Mouse (Mus musculus) kidney, postnatal 14 days (tissue): ENCODE results near the gene Atp5g2.
"Not testable (repeated sequence)": the region's sequence is repeated elsewhere in the genome, so short reads cannot be mapped to it uniquely, and the experiment has no call there.

Source experiments
- DNase-seq: peaks from one replicate; pipeline ENCODE4 v3.0.0; 2022; ENCODE audit warnings: mixed read lengths

The Atp5g2 gene

GRCm38 (mm10) chr15:102665494-102665893, 6.7 kb downstream of the Atp5g2 start:
- DNase-seq = peak; percentile 56

GRCm38 (mm10) chr15:102663825-102664224, 8.3 kb downstream of the Atp5g2 start:
- DNase-seq = no peak

GRCm38 (mm10) chr15:102662601-102663000, 9.6 kb downstream of the Atp5g2 start:
- not testable (repeated sequence) for DNase-seq

GRCm38 (mm10) chr15:102657926-102658381, 14.2 kb downstream of the Atp5g2 start:
- DNase-seq = no peak

- DNase-seq = peak; percentile 8
Observed at GRCm38 (mm10) chr15:102656658-102657057, 15.5 kb downstream of the Atp5g2 start.

GRCm38 (mm10) chr15:102651928-102652660, 20.1 kb downstream of the Atp5g2 start:
- not testable (repeated sequence) for DNase-seq

- DNase-seq = no peak
Observed at GRCm38 (mm10) chr15:102651107-102651506, 21.0 kb downstream of the Atp5g2 start.

- DNase-seq = no peak
Observed at GRCm38 (mm10) chr15:102635817-102636216, 36.3 kb downstream of the Atp5g2 start.

GRCm38 (mm10) chr15:102634684-102635083, 37.5 kb downstream of the Atp5g2 start:
- DNase-seq = no peak

- no peak for DNase-seq
Observed at GRCm38 (mm10) chr15:102625687-102626055, 46.5 kb downstream of the Atp5g2 start.

- peak; percentile 100 for DNase-seq
Observed at GRCm38 (mm10) chr15:102624970-102625686, 47.0 kb downstream of the Atp5g2 start, which contains the start of the genes Gm28047 and Atf7. Gene Gm28047 (minus strand): TSS chr15:102625067. Gene Atf7 (minus strand): TSS chr15:102625464.

GRCm38 (mm10) chr15:102624291-102624969, 47.7 kb downstream of the Atp5g2 start:
- peak; percentile 13 for DNase-seq

GRCm38 (mm10) chr15:102623121-102623520, 49.0 kb downstream of the Atp5g2 start:
- DNase-seq = no peak

GRCm38 (mm10) chr15:102622536-102622935, 49.6 kb downstream of the Atp5g2 start:
- DNase-seq = no peak

- DNase-seq = no peak
Observed at GRCm38 (mm10) chr15:102620765-102621164, 51.4 kb downstream of the Atp5g2 start.

- no peak for DNase-seq
Observed at GRCm38 (mm10) chr15:102619486-102619885, 52.7 kb downstream of the Atp5g2 start.

- no peak for DNase-seq
Observed at GRCm38 (mm10) chr15:102617654-102618053, 54.5 kb downstream of the Atp5g2 start.

- DNase-seq = no peak
Observed at GRCm38 (mm10) chr15:102616174-102616573, 56.0 kb downstream of the Atp5g2 start.

GRCm38 (mm10) chr15:102614224-102614623, 57.9 kb downstream of the Atp5g2 start:
- DNase-seq = no peak

GRCm38 (mm10) chr15:102612966-102613365, 59.2 kb downstream of the Atp5g2 start:
- no peak for DNase-seq
